Mouse (Mus musculus): ENCODE data around the gene Padi2.

GRCm38 (mm10) chr4:140868484-140869190, 37.5 kb upstream of the Padi2 start:
- TF ChIP-seq CTCF (IDR thresholded peaks at IDR 0.05; ENCODE audit: borderline replicate concordance, insufficient read depth, low read length) (no peak), POLR2A (IDR thresholded peaks at IDR 0.05; ENCODE audit: low read depth, low read length) (no peak)
